Mouse (Mus musculus) kidney, adult 2 months (tissue): ENCODE measurements around the gene Ppig. TPM values are rescaled to one million over a fixed set of nuclear protein-coding genes. Genes with fewer than 3 reads are reported as not detected.

Experiments
- DNase-seq: peaks from one replicate; pipeline ENCODE4 v3.0.0; 2021
- H3K27ac ChIP-seq: fragments of 200-500 bp; 2 replicates; pipeline ENCODE4 v1.5.1; 2012; ENCODE audit warnings: low read depth, low read length, control low read depth, inconsistent platforms; ENCODE audit not compliant: insufficient read depth
- H3K27me3 ChIP-seq: fragments of 200-500 bp; replicated peaks from 2 replicates; pipeline ENCODE4 v1.6.1; 2012; ENCODE audit warnings: mild to moderate bottlenecking, moderate library complexity, low read length, inconsistent platforms; ENCODE audit not compliant: control insufficient read depth, insufficient read depth
- H3K36me3 ChIP-seq: fragments of 200-500 bp; 2 replicates; pipeline ENCODE4 v1.6.1; 2012; ENCODE audit warnings: mild to moderate bottlenecking, moderate library complexity, low read length, inconsistent platforms; ENCODE audit not compliant: control insufficient read depth, insufficient read depth
- H3K4me1 ChIP-seq: fragments of 200-500 bp; 2 replicates; pipeline ENCODE4 v1.6.1; 2011; ENCODE audit warnings: low read length; ENCODE audit not compliant: control insufficient read depth, insufficient read depth
- H3K4me3 ChIP-seq: fragments of 200-500 bp; 2 replicates; pipeline ENCODE4 v1.5.1; 2011; ENCODE audit warnings: mild to moderate bottlenecking, low read depth, low read length, control low read depth; ENCODE audit not compliant: insufficient read depth
- CTCF ChIP-seq: fragments of 200-500 bp; conservative IDR thresholded peaks from 2 replicates; pipeline ENCODE4 v1.5.1; 2011; ENCODE audit warnings: low read depth, mild to moderate bottlenecking, control low read depth, low read length, moderate library complexity, mixed read lengths; ENCODE audit not compliant: insufficient read depth, insufficient read length
- POLR2A ChIP-seq: fragments of 200-500 bp; IDR thresholded peaks from one replicate; pipeline ENCODE4 v1.6.1; 2011; ENCODE audit warnings: low read depth, low read length, control low read depth
- WGBS: fragments of 180-500 bp; shearing (Covaris S2); methylation state at CpG from one replicate; pipeline ENCODE4 v1.1.7; 2018; 5-methylcytosine and 5-hydroxymethylcytosine counted together
- polyA plus RNA-seq: library from polyadenylated mRNA; depleted of rRNA; stranded (reverse); fragments of >200 nt; gene quantifications from 2 replicates; pipeline ENCODE4 v1.2.3, GENCODE M21; 2012

Ppig gene
- polyA plus RNA-seq, 1 experiment: 3.6 TPM

DNA sequence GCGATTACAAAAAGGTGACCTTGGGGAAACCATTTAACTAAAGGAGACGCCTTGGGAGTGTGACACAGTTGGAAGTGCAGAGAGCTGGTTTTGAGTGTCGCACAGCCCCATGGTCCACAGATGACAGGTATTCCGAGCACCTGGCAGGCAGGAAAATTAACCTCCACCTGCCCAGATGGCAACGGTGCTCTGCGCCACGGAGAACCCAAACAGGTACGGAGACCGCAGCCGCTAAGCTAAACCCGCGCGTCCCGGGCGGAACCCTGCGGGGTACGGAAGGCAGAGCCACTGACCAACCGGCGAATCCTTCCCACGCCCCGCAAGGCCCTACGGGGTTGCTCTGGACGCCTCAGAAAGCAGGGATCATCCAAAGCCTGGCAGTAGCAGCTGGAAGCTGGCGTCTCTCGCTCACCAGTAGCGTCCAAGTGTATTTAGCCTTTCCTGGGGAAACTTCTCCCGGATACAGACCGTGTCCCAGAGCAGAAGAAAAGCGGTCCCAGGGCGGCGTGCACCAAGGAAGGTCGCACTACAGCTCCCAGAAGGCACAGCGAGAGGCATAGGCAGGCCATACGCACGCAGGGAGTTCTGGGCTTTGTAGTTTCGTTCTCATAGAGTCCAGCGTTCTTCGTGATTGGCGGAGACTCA lies 9.2 kb upstream of the Ppig start, which contains the start of gene Fastkd1:
Gene Fastkd1, minus strand, starts transcription at position 536 of the 645 bp plus-strand sequence.
- TF ChIP-seq POLR2A (peak; percentile 41), CTCF (no peak)
- Histone ChIP-seq H3K4me3 (peak within 1 kb of the TSS; percentile 70), H3K27me3 (no peaks in the 10 kb centered on the region), H3K36me3 (peaks cover 2% of the 10 kb centered on the region; the same call in 1 of the 2 replicates), H3K27ac (peak within 1 kb of the TSS; percentile 80), H3K4me1 (peaks cover 5% of the 10 kb centered on the region; the same call in 1 of the 2 replicates)
- DNase-seq: peak; percentile 96
- under 1% methylated on average over 39 of the region's 39 CpGs for WGBS

DNA sequence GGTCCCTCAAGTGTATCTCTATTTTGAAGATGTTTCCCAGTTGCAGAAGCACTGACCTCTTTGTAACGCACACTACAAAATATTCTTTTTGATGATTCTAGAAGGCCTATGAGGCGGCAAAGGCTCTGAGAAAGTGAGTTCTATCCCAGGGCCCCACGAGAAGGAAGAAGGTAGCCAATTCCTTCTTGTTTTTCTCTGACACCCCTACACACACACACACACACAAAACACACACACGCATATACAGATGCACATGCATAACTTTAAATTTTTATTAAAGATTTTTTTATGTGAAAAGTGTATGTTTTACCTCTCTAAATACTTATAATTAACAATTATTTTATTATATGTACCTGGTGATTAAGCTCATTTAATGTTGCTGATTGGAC lies 8.7 kb upstream of the Ppig start:
- no peak overlapping the region for H3K27ac ChIP-seq
- peaks cover 5% of the 10 kb centered on the region; the same call in 1 of the 2 replicates for H3K4me1 ChIP-seq
- no peak for DNase-seq
- H3K27me3 ChIP-seq: no peaks in the 10 kb centered on the region
- H3K36me3 ChIP-seq: peaks cover 2% of the 10 kb centered on the region; the same call in 1 of the 2 replicates
- 22% methylated on average over 4 of the region's 4 CpGs for WGBS
- no peak overlapping the region for H3K4me3 ChIP-seq
- TF ChIP-seq POLR2A (no peak), CTCF (no peak)

GRCm38 (mm10) chr2:69714126-69714525 lies 8.2 kb upstream of the Ppig start:
- H3K4me1 ChIP-seq: peaks cover 5% of the 10 kb centered on the region; the same call in 1 of the 2 replicates
- no peak overlapping the region for H3K27ac ChIP-seq
- TF ChIP-seq CTCF: no peak
- TF ChIP-seq POLR2A: no peak
- 79% methylated on average over 5 of the region's 5 CpGs for WGBS
- H3K27me3 ChIP-seq: no peaks in the 10 kb centered on the region
- DNase-seq: no peak
- H3K36me3 ChIP-seq: no peaks in the 10 kb centered on the region; the same call in 1 of the 2 replicates
- H3K4me3 ChIP-seq: no peak overlapping the region

- Histone ChIP-seq H3K27ac (no peak overlapping the region), H3K4me3 (no peak overlapping the region), H3K27me3 (no peaks in the 10 kb centered on the region), H3K4me1 (peaks cover 5% of the 10 kb centered on the region; the same call in 1 of the 2 replicates), H3K36me3 (no peaks in the 10 kb centered on the region)
- 77% methylated on average over 3 of the region's 3 CpGs for WGBS
- DNase-seq: no peak
- TF ChIP-seq CTCF (no peak), POLR2A (no peak)
These were observed 5.9 kb upstream of the Ppig start for GRCm38 (mm10) chr2:69716483-69716882.

- H3K36me3 ChIP-seq: no peaks in the 10 kb centered on the region
- H3K4me1 ChIP-seq: peaks cover 2% of the 10 kb centered on the region; the same call in 1 of the 2 replicates
- H3K27ac ChIP-seq: no peak overlapping the region
- no peak for TF ChIP-seq CTCF
- 86% methylated on average over 1 of the region's 1 CpGs for WGBS
- no peaks in the 10 kb centered on the region for H3K27me3 ChIP-seq
- no peak overlapping the region for H3K4me3 ChIP-seq
- DNase-seq: no peak
These were observed 3.2 kb upstream of the Ppig start for GRCm38 (mm10) chr2:69719121-69719520.

DNA sequence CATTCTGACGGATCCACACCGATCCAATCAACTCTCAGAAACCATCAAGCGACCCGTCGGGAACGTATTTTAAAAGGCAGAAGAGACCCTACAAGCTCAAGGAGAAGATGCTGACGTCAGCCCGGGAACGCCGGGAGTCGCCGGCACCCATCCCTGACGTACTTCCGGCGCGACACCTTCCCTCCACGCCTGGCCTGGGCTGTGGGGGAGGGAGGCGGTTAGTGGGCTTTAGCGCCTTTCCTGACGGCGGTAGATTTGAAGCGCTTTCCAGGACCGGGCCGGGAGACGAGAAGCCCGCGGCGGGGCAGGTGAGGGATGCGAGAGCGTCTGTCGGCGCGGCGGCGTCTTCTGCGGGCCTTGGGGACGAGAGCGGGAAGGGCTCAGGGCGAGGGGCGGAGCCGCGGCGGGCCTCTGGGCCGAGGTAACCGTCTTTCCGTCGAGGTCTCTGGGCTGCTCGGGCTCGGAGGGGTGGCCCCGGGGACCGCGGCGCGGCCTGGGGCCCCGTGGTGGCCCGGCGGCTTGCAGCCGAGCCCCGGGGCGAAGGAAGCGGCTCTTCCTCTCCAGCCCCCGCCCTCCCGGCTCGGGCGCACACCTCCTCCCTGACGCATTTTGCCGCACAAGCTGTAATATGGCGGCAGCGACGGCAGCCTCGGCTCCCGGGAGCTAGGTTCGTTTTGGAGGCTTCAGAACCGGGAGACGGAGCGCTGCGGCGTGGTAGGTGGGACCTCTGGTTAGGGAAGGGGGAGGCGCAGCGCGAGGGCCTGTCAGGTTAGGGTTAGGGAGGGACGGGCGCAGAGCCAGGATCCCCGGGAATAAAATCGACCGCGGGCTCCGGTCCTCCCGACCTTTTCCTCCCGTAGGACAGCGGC lies 539 bp downstream of the Ppig start:
- H3K4me3 ChIP-seq: peak overlapping the region; percentile 69
- no peak for TF ChIP-seq CTCF
- no peak for TF ChIP-seq POLR2A
- no peaks in the 10 kb centered on the region for H3K36me3 ChIP-seq
- H3K4me1 ChIP-seq: peaks cover 6% of the 10 kb centered on the region; the same call in 1 of the 2 replicates
- H3K27me3 ChIP-seq: no peaks in the 10 kb centered on the region
- WGBS: under 1% methylated on average over 91 of the region's 91 CpGs
- H3K27ac ChIP-seq: peak overlapping the region; percentile 95
- peak; percentile 97 for DNase-seq

DNA sequence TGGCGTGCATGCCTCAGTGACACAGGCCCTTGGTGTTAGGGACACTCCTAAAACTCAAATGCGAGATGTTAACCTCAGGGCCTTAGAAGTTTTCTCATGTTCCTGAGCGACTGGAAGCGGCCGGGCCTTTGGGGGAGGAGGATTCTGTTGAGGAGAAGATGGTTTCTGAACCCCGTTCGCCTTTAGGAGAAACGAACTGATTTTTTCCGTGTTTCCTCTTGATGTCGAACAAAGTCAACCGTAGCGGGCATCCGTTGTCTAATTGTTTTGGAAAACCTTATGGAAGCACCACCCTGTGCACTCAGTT lies 1.1 kb downstream of the Ppig start:
- peak overlapping the region; percentile 95 for H3K27ac ChIP-seq
- DNase-seq: no peak
- no peaks in the 10 kb centered on the region for H3K36me3 ChIP-seq
- TF ChIP-seq POLR2A (no peak), CTCF (no peak)
- no peaks in the 10 kb centered on the region for H3K27me3 ChIP-seq
- under 1% methylated on average over 13 of the region's 13 CpGs for WGBS
- H3K4me3 ChIP-seq: peak overlapping the region; percentile 69
- peaks cover 6% of the 10 kb centered on the region; the same call in 1 of the 2 replicates for H3K4me1 ChIP-seq
